Mouse (Mus musculus) bone marrow macrophage, adult 2 months (primary cell): ENCODE results near the gene Spi1. TPM values are rescaled to one million over a fixed set of nuclear protein-coding genes. Genes with fewer than 3 reads are reported as not detected.

Experiments
- H3K27ac ChIP-seq: 2 replicates; pipeline ENCODE4 v1.5.1; 2012; ENCODE audit warnings: low read depth, low read length; ENCODE audit not compliant: insufficient read depth
- H3K4me1 ChIP-seq: 2 replicates; pipeline ENCODE4 v1.6.1; 2012; ENCODE audit warnings: low read length; ENCODE audit not compliant: control insufficient read depth, insufficient read depth
- H3K4me3 ChIP-seq: 2 replicates; pipeline ENCODE4 v1.5.1; 2012; ENCODE audit warnings: mild to moderate bottlenecking, low read length, moderate library complexity; ENCODE audit not compliant: insufficient read depth
- CTCF ChIP-seq: IDR thresholded peaks from 2 replicates; pipeline ENCODE4 v1.5.1; 2012; ENCODE audit warnings: low read depth, mild to moderate bottlenecking, low read length, moderate library complexity
- POLR2A ChIP-seq: IDR thresholded peaks from 2 replicates; pipeline ENCODE4 v1.6.1; 2012; ENCODE audit warnings: mild to moderate bottlenecking, low read depth, low read length, borderline replicate concordance
- polyA plus RNA-seq: library from polyadenylated mRNA; stranded (reverse); fragments of >200 nt; gene quantifications from 2 replicates; pipeline ENCODE4 v1.2.4, GENCODE M21; 2012; ENCODE audit not compliant: missing spikeins, insufficient read depth, insufficient read length

Spi1 gene
- polyA plus RNA-seq, 1 experiment: 487 TPM

GRCm38 (mm10) chr2:91079026-91079384, 3.2 kb upstream of the Spi1 start:
- Histone ChIP-seq H3K27ac (no peak overlapping the region), H3K4me3 (no peak overlapping the region), H3K4me1 (peaks cover 16% of the 10 kb centered on the region)
- TF ChIP-seq CTCF: no peak
- no peak for TF ChIP-seq POLR2A

- peak overlapping the region; percentile 100 for H3K27ac ChIP-seq
- peaks cover 30% of the 10 kb centered on the region for H3K4me1 ChIP-seq
- peak overlapping the region; percentile 40 for H3K4me3 ChIP-seq
- TF ChIP-seq CTCF (no peak), POLR2A (no peak)
Observed at GRCm38 (mm10) chr2:91080784-91081513, 1.2 kb upstream of the Spi1 start.

GRCm38 (mm10) chr2:91082844-91083243, 654 bp downstream of the Spi1 start:
- TF ChIP-seq POLR2A: peak; percentile 83; the same call in 1 of the 2 replicates
- TF ChIP-seq CTCF: no peak
- H3K27ac ChIP-seq: peak overlapping the region; percentile 100
- H3K4me1 ChIP-seq: peaks cover 46% of the 10 kb centered on the region
- H3K4me3 ChIP-seq: peak overlapping the region; percentile 74

- Histone ChIP-seq H3K4me1 (peaks cover 52% of the 10 kb centered on the region), H3K27ac (peak overlapping the region; percentile 99), H3K4me3 (peak overlapping the region; percentile 74)
- no peak for TF ChIP-seq POLR2A
- no peak for TF ChIP-seq CTCF
Observed at GRCm38 (mm10) chr2:91083366-91083940, 1.3 kb downstream of the Spi1 start.

GRCm38 (mm10) chr2:91084179-91084820, 2.1 kb downstream of the Spi1 start:
- H3K4me1 ChIP-seq: peaks cover 60% of the 10 kb centered on the region
- H3K4me3 ChIP-seq: peak overlapping the region; percentile 74
- H3K27ac ChIP-seq: peak overlapping the region; percentile 99
- TF ChIP-seq POLR2A (no peak), CTCF (no peak)

- TF ChIP-seq POLR2A (no peak), CTCF (no peak)
- Histone ChIP-seq H3K4me1 (peaks cover 64% of the 10 kb centered on the region), H3K27ac (peak overlapping the region; percentile 99), H3K4me3 (peak overlapping the region; percentile 38)
Observed at GRCm38 (mm10) chr2:91085494-91086391, 3.6 kb downstream of the Spi1 start.

- Histone ChIP-seq H3K4me1 (peaks cover 68% of the 10 kb centered on the region), H3K4me3 (peak overlapping the region; percentile 38), H3K27ac (peak overlapping the region; percentile 99)
- TF ChIP-seq POLR2A (no peak), CTCF (no peak)
Observed at GRCm38 (mm10) chr2:91086392-91087237, 4.4 kb downstream of the Spi1 start.

- H3K4me3 ChIP-seq: no peak overlapping the region
- TF ChIP-seq CTCF: no peak
- TF ChIP-seq POLR2A: no peak
- peaks cover 76% of the 10 kb centered on the region for H3K4me1 ChIP-seq
- H3K27ac ChIP-seq: peak overlapping the region; percentile 99
Observed at GRCm38 (mm10) chr2:91087453-91087852, 5.3 kb downstream of the Spi1 start.

- Histone ChIP-seq H3K4me3 (no peak overlapping the region), H3K4me1 (peaks cover 77% of the 10 kb centered on the region), H3K27ac (peak overlapping the region; percentile 62)
- no peak for TF ChIP-seq CTCF
- TF ChIP-seq POLR2A: no peak
Observed at GRCm38 (mm10) chr2:91088987-91089386, 6.8 kb downstream of the Spi1 start.
